Mouse (Mus musculus) bone marrow, adult 2 months (tissue): ENCODE results near the gene Ric1. TPM values are rescaled to one million over a fixed set of nuclear protein-coding genes. Genes with fewer than 3 reads are reported as not detected.
"Not testable (repeated sequence)": the region's sequence is repeated elsewhere in the genome, so short reads cannot be mapped to it uniquely, and the experiment has no call there.

Experiments used
- H3K27ac ChIP-seq: fragments of 200-500 bp; 2 replicates; pipeline ENCODE4 v1.5.1; 2012; ENCODE audit warnings: low read depth, mild to moderate bottlenecking, control low read depth, inconsistent platforms, low read length; ENCODE audit not compliant: control insufficient read depth, poor library complexity, insufficient read depth
- H3K4me1 ChIP-seq: fragments of 200-500 bp; 2 replicates; pipeline ENCODE4 v1.6.1; 2011; ENCODE audit warnings: low read length; ENCODE audit not compliant: control insufficient read depth, insufficient read depth
- H3K4me3 ChIP-seq: fragments of 200-500 bp; replicated peaks from 2 replicates; pipeline ENCODE3; 2011; ENCODE audit warnings: mild to moderate bottlenecking, low read depth, low read length, control low read depth; ENCODE audit not compliant: control insufficient read depth
- CTCF ChIP-seq: fragments of 200-500 bp; IDR thresholded peaks from 2 replicates; pipeline ENCODE4 v1.5.1; 2011; ENCODE audit warnings: low read length, control low read depth; ENCODE audit not compliant: control insufficient read depth, insufficient read depth
- POLR2A ChIP-seq: fragments of 200-500 bp; IDR thresholded peaks from 2 replicates; pipeline ENCODE4 v1.6.1; 2011; ENCODE audit warnings: low read depth, mild to moderate bottlenecking, control low read depth, low read length, borderline replicate concordance; ENCODE audit not compliant: control insufficient read depth
- WGBS: fragments of 180-500 bp; shearing (Covaris S2); methylation state at CpG from one replicate; pipeline ENCODE4 v1.1.7; 2018; 5-methylcytosine and 5-hydroxymethylcytosine counted together
- polyA plus RNA-seq: library from polyadenylated mRNA; stranded (reverse); fragments of >200 nt; gene quantifications from 2 replicates; pipeline ENCODE4 v1.2.4, GENCODE M21; 2011; ENCODE audit warnings: low replicate concordance; ENCODE audit not compliant: missing spikeins, insufficient read depth, insufficient read length

The Ric1 gene
- polyA plus RNA-seq, 1 experiment: 5.7 TPM

- no peak for TF ChIP-seq POLR2A
- no peak for TF ChIP-seq CTCF
- 82% methylated on average over 4 of the region's 4 CpGs for WGBS
- no peaks in the 10 kb centered on the region for H3K4me1 ChIP-seq
- no peak overlapping the region for H3K4me3 ChIP-seq
- H3K27ac ChIP-seq: no peak overlapping the region
These were observed 40.1 kb downstream of the Ric1 start for GRCm38 (mm10) chr19:29562166-29562565.

DNA sequence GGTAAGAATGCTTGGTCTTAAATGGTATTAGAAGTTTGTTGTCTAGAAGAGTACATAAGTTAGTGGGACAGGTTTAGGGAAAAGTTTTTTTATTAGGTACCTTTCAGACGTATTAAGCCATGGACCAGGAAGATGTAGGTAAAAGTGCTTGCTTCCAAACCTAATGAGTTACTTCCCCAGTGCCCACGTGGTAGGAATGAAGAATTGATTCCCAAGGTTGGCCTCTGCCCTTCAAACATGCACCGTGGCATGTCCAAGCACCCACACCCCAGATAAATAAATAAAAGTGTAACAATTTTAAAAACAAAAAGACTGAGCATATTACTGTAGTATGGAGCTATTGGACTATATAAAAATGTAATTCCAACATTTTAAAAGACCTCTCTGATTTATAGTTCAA lies 40.5 kb downstream of the Ric1 start:
- no peak overlapping the region for H3K4me3 ChIP-seq
- TF ChIP-seq CTCF: no peak
- TF ChIP-seq POLR2A: no peak
- H3K27ac ChIP-seq: no peak overlapping the region
- no peaks in the 10 kb centered on the region for H3K4me1 ChIP-seq
- 61% methylated on average over 3 of the region's 3 CpGs for WGBS

- Histone ChIP-seq H3K4me3 (no peak overlapping the region), H3K4me1 (no peaks in the 10 kb centered on the region), H3K27ac (no peak overlapping the region)
- TF ChIP-seq POLR2A: no peak
- TF ChIP-seq CTCF: no peak
- WGBS: 74% methylated on average over 7 of the region's 7 CpGs
These were observed 41.2 kb downstream of the Ric1 start for GRCm38 (mm10) chr19:29563258-29563779.

DNA sequence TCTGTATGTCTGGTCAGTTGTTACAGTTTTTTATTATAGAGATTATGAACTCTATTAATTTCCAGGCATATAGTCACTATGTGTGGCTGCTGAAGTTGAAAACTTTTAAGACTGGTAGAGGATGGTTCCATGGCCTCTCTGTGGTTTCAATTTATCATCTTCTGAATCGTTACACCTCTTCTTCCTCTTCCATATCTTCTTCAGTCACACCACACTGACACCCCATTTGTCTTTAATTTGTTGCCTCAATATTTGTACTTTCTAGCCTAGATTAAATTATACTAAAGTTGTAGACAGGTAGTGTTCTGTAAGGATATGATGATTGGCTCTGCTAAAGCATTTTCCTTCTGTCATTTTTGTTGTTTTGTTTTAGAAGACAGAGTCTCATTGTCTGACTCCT lies 44.4 kb downstream of the Ric1 start:
- H3K27ac ChIP-seq: no peak overlapping the region
- H3K4me1 ChIP-seq: no peaks in the 10 kb centered on the region
- no peak for TF ChIP-seq POLR2A
- TF ChIP-seq CTCF: no peak
- WGBS: 33% methylated on average over 1 of the region's 1 CpGs
- no peak overlapping the region for H3K4me3 ChIP-seq

- Histone ChIP-seq H3K27ac (no peak overlapping the region), H3K4me3 (no peak overlapping the region), H3K4me1 (no peaks in the 10 kb centered on the region)
- WGBS: 79% methylated on average over 2 of the region's 2 CpGs
- TF ChIP-seq POLR2A: no peak
- TF ChIP-seq CTCF: no peak
These were observed 60.4 kb downstream of the Ric1 start for GRCm38 (mm10) chr19:29582439-29582838.

GRCm38 (mm10) chr19:29583734-29584133 lies 61.7 kb downstream of the Ric1 start:
- 87% methylated on average over 6 of the region's 6 CpGs for WGBS
- H3K27ac ChIP-seq: no peak overlapping the region
- H3K4me3 ChIP-seq: no peak overlapping the region
- no peak for TF ChIP-seq POLR2A
- no peak for TF ChIP-seq CTCF
- H3K4me1 ChIP-seq: no peaks in the 10 kb centered on the region

DNA sequence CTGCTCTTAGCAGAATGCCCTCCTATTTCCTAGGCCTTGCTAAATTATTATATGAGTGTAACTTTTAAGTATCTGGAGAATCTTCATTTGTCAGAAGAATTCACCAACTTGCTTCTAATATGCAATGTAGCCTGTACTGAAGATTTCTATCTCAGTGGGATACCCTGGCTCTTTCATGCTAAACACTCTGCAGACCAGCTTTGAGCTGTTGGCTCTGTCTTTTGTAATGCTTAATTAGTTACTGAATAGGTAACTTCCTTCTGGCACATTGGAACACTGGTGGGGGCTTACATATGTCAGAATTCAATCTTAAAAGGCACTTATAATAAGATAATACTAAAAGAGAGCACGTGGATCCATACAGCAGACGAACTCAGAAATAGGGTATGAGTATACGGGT lies 71.7 kb downstream of the Ric1 start:
- not testable (repeated sequence) for H3K4me1 ChIP-seq, H3K27ac ChIP-seq, H3K4me3 ChIP-seq
- 90% methylated on average over 3 of the region's 3 CpGs for WGBS

- Histone ChIP-seq H3K4me1 (no peaks in the 10 kb centered on the region), H3K27ac (no peak overlapping the region), H3K4me3 (no peak overlapping the region)
- TF ChIP-seq POLR2A: no peak
- TF ChIP-seq CTCF: no peak
- 86% methylated on average over 3 of the region's 3 CpGs for WGBS
These were observed 74.2 kb downstream of the Ric1 start for GRCm38 (mm10) chr19:29596276-29596675.

GRCm38 (mm10) chr19:29596985-29597384 lies 74.9 kb downstream of the Ric1 start:
- Histone ChIP-seq H3K4me1 (no peaks in the 10 kb centered on the region), H3K27ac (no peak overlapping the region), H3K4me3 (no peak overlapping the region)
- TF ChIP-seq POLR2A: no peak
- peak; percentile 45; the same call in 1 of the 2 replicates for TF ChIP-seq CTCF
- WGBS: 80% methylated on average over 2 of the region's 2 CpGs

- TF ChIP-seq POLR2A (no peak), CTCF (no peak)
- Histone ChIP-seq H3K4me1 (no peaks in the 10 kb centered on the region), H3K27ac (no peak overlapping the region), H3K4me3 (no peak overlapping the region)
- 84% methylated on average over 5 of the region's 5 CpGs for WGBS
These were observed 76.9 kb downstream of the Ric1 start for GRCm38 (mm10) chr19:29598981-29599380.
